Mouse (Mus musculus): ENCODE results near the gene Hmgxb4.
"Not testable (repeated sequence)": the region's sequence is repeated elsewhere in the genome, so short reads cannot be mapped to it uniquely, and the experiment has no call there.

Hmgxb4 gene

DNA sequence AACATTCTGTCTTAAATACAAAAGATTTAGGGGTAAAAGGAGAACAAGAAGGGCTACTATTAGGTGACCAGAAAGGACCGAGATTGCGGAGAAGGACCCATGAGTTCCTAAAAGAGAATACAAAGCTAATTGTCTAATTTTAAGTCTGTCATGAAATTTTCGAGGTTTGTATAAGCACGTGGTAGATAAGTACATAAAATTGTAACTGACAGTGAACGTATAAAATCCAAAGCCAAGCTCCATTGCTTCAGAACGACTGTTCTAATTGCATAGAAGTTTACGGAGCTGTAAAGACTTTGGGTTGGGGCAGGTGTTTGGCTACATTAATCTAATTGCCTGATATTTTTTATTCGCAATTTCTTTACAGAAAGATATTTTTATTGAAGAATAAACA is at the start of gene Hmgxb4:
TSS of gene Hmgxb4 (plus strand) at position 276 of the 394 bp plus-strand sequence.
- DNase-seq (ENCODE audit: low read depth): no peak

DNA sequence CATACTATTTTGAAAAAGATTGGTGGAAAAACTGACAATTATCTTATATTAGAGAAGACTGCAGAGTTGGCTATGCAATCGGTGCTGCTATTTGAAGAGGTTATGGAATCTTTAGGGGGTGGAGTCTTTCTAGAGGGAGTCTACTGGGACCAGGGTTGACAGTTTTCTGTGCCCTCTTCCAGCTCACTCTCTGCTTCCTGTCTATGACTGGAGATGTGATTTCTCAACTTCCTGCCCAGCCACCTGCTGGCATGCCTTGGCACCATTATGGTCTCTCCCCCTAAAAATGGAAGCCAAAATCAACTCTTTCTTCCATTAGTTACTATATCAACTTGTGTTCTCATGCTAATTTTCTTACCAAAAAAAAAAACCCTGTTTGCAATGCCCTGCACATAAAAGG is 43.7 kb upstream of the Hmgxb4 start:
- no peak for DNase-seq (ENCODE audit: low read depth)

- no peak for DNase-seq (ENCODE audit: low read depth)
Observed at GRCm38 (mm10) chr8:74963983-74964382, 29.2 kb upstream of the Hmgxb4 start.

- DNase-seq (ENCODE audit: low read depth): not testable (repeated sequence)
Observed at GRCm38 (mm10) chr8:74970286-74970685, 22.9 kb upstream of the Hmgxb4 start.

DNA sequence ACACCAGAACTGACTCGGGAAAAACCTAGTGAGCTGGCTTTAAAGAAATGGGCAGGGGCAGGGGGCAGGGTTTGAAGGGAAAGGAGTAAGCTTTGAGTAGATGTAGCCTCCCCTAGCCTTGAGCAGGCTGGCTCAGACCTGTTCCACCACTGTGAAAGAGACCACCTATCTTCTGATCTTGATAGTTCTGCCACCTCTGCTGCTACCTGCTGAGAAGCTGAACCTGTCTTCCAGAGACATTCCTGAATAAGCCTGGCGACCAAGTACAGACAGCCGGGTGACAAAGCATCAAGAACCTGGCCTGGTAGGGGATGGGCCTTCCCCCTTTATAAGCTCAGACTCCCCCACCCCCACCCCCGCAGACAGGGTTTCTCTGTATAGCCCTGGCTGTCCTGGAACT is 21.5 kb upstream of the Hmgxb4 start:
- no peak for DNase-seq (ENCODE audit: low read depth)

- no peak for DNase-seq (ENCODE audit: low read depth)
Observed at GRCm38 (mm10) chr8:74972322-74972883, 20.8 kb upstream of the Hmgxb4 start.

GRCm38 (mm10) chr8:74973121-74973869 is 19.9 kb upstream of the Hmgxb4 start:
- DNase-seq (ENCODE audit: low read depth): no peak

DNA sequence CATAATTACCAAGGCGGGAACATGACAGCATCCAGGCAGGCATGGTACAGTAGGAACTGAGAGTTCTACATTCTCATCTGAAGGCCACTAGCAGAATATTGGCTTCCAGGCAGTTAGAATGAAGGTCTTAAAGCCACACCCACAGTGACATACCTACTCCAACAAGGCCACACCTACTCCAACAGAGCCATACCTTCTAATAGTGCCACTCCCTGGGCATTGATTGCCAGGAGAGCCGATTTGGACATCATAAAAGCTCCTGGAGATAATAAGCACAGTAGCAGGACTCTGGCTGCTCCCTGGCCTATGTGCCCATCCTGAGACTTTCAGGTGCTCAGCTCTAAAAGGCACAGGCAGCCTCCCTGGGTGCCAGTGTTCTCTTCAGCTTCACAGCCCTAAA is 19.3 kb upstream of the Hmgxb4 start:
- DNase-seq (ENCODE audit: low read depth): no peak

GRCm38 (mm10) chr8:74977427-74977826 is 15.7 kb upstream of the Hmgxb4 start:
- DNase-seq (ENCODE audit: low read depth): peak; percentile 27

- DNase-seq (ENCODE audit: low read depth): peak; percentile 16
Observed at GRCm38 (mm10) chr8:74980060-74980710, 13.0 kb upstream of the Hmgxb4 start.

DNA sequence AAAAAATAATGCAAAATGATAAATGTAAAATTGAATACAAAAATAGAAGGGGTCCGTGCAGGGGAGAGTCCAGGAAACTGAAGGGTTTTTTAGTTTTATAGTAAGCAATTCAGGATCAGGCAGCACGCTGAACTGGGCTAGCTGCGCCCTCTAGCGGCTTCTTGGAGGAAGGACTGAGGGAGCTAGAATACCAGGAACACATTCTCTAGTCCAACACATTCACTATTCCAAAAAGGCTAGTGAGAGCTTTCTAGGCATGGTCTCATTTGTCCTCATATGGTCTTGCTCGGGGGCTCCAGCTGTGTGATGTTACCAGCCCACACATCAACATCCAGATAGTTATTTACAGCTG is 12.5 kb upstream of the Hmgxb4 start:
- DNase-seq (ENCODE audit: low read depth): peak; percentile 68

GRCm38 (mm10) chr8:74981809-74982208 is 11.3 kb upstream of the Hmgxb4 start:
- no peak for DNase-seq (ENCODE audit: low read depth)

GRCm38 (mm10) chr8:74987436-74987835 is 5.7 kb upstream of the Hmgxb4 start:
- no peak for DNase-seq (ENCODE audit: low read depth)

- DNase-seq (ENCODE audit: low read depth): no peak
Observed at GRCm38 (mm10) chr8:74990021-74990420, 3.1 kb upstream of the Hmgxb4 start.

- peak; percentile 93 for DNase-seq (ENCODE audit: low read depth)
Observed at GRCm38 (mm10) chr8:74993475-74994451, 607 bp downstream of the Hmgxb4 start.

GRCm38 (mm10) chr8:74994540-74994939 is 1.4 kb downstream of the Hmgxb4 start:
- no peak for DNase-seq (ENCODE audit: low read depth)

GRCm38 (mm10) chr8:75000431-75000830 is 7.3 kb downstream of the Hmgxb4 start:
- DNase-seq (ENCODE audit: low read depth): no peak

- no peak for DNase-seq (ENCODE audit: low read depth)
Observed at GRCm38 (mm10) chr8:75008826-75009225, 15.7 kb downstream of the Hmgxb4 start.

GRCm38 (mm10) chr8:75013557-75013956 is 20.4 kb downstream of the Hmgxb4 start:
- DNase-seq (ENCODE audit: low read depth): no peak

DNA sequence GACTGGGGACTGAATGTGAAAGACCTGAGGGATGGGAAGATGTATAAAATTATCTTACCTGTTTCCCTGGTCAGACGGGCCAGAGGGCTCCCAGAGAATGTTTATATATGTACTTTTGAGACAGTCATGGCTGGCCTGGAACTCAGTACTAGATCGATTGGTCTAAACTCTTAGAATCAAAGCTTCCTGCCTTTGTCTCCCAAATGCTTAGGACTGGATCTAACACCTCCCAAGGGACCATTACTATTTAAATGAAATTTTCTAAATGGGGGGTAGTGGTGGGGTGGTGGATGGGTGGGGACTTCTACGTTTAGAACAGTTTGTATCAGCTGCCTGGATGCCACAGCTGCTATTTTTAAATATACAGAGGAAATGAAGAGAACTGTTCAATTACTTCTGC is 20.8 kb downstream of the Hmgxb4 start:
- no peak for DNase-seq (ENCODE audit: low read depth)

GRCm38 (mm10) chr8:75015981-75016380 is 22.8 kb downstream of the Hmgxb4 start:
- DNase-seq (ENCODE audit: low read depth): no peak

DNA sequence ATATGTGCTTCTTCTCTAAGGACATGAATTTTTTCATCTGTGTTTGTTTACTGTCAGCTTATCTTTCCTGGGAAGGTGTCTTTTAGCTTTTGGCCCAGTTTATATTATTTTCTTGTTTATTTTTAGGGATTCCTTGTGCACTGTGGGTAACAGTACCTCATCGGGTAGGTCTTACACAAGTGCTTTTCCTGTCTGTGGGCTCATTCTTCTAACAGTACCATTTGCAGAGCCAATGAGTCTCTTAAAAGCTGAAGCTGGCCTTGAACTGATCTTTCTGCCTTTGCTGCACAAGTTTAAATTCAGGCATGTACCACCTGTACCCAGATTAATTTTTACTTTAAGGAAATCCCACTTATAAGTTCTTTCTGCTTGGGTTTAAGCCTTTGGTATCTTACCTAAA is 23.3 kb downstream of the Hmgxb4 start:
- DNase-seq (ENCODE audit: low read depth): no peak
